Mouse (Mus musculus) c-Kit-negative CD71-positive TER-119-positive erythroid progenitor cells, embryonic 14.5 days (primary cell): Measurements from ENCODE around the gene Fam71f1.
A peak's percentile ranks its signal among the peaks of the same experiment; 100 is the strongest.
"Not testable (repeated sequence)": the region's sequence is repeated elsewhere in the genome, so short reads cannot be mapped to it uniquely, and the experiment has no call there.

ENCODE experiments used
- DNase-seq: peaks from one replicate; pipeline ENCODE4 v3.0.0-alpha.2; 2013; ENCODE audit warnings: low read depth, low spot score

Fam71f1 gene

GRCm38 (mm10) chr6:29326961-29327360, 8.0 kb downstream of the Fam71f1 start:
- no peak for DNase-seq

DNA sequence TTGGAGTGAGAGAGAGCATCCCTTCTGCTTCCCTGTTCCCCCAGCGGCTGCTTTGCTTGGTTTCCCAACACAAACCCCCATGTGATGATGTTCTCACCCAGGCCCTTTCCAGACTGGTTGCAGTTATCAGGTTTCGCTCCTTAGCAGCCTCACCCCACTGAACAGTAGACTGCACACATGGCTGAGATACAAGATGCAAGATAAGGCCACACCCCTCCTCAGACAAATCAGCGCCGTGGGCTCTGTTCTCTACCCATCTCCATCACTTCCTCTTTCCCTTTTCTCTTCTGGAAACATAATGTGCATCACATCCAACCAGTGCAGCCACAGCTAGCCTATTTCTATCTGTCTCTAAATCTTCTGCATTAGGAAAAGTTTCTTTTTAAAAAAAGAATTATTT, 10.6 kb downstream of the Fam71f1 start:
- no peak for DNase-seq

DNA sequence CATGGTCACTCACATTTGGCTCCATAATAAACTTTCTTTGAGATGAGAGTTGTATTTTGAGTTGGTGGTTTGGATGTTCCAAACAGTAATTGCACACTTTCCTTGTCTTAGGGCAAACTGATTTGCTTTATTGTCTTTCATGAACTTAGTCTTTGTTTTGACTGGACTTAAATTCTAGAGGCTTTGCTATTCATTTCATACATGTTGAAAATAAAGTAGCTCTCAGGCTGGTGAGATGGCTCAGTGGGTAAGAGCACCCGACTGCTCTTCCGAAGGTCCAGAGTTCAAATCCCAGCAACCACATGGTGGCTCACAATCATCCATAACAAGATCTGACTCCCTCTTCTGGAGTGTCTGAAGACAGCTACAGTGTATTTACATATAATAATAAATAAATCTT, 27.6 kb downstream of the Fam71f1 start:
- DNase-seq = not testable (repeated sequence)

GRCm38 (mm10) chr6:29347189-29347588, 28.2 kb downstream of the Fam71f1 start:
- DNase-seq = no peak

GRCm38 (mm10) chr6:29347665-29348370, 28.9 kb downstream of the Fam71f1 start, which contains the start of gene Calu:
Calu (plus strand) TSS chr6:29348069.
- peak; percentile 96 for DNase-seq

- DNase-seq = no peak
Measured at GRCm38 (mm10) chr6:29348371-29348724, 29.4 kb downstream of the Fam71f1 start.

GRCm38 (mm10) chr6:29351613-29352012, 32.7 kb downstream of the Fam71f1 start:
- peak; percentile 38 for DNase-seq

GRCm38 (mm10) chr6:29352816-29353215, 33.9 kb downstream of the Fam71f1 start:
- no peak for DNase-seq

DNA sequence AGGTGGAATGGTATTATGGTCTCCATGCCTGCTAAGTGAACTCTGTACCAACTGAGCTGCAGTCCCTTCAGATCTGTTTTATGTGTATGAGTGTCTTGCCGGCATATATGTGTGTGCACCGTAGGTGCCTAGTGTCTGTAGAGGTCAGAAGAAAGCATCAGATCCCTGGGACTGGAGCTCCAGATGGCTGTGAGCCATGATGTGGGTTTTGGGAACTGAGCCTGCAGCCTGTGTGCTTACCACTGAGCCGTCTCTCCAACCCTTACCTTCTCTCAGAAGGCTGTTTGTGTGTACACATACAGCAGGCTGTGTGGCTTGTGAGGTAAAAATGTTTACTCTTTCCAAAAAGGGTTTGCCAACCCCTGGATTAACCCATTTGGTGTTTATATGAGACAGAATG, 40.4 kb downstream of the Fam71f1 start:
- DNase-seq = no peak

GRCm38 (mm10) chr6:29360211-29360610, 41.3 kb downstream of the Fam71f1 start:
- no peak for DNase-seq

DNA sequence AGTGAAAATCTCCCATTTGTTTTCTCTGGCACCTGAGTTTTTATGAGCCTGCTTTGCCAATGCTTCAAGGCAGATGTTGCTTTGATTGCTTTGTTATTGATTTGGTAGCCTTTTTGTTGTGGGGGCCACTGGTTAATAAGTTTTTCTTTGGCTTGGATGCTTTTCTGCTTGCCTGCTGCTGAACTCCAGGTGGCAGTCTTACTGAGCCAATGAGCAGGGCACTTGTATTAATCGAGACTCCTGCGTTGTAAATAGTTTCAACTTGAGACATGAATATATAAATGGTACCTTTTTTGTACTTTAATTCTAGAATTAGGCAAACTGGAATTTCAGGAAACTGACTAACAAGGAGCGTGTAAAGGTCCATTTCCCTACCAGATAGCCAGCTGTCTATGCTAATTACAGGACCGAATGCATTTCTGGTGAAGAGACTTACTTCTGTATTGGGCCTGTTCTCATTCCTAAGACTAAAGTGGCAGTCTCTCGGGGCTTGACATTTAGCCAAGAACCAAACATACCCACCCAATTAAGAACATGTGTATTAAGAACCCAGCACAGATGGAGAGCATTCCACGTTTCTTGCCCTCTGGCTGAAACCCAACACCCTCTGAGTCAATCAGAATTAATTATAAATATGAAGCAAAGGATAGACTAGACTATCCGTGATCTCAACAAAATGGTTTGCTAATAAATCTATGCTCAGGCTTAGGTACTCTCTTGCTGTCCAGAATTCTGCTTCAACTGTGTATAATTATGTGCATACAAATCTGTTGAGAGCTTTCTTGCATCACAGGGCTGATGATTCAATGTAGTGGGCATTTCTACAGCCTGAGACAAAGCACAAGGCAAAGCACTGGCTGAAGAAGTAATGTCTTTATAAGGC, 43.5 kb downstream of the Fam71f1 start:
- DNase-seq = no peak

DNA sequence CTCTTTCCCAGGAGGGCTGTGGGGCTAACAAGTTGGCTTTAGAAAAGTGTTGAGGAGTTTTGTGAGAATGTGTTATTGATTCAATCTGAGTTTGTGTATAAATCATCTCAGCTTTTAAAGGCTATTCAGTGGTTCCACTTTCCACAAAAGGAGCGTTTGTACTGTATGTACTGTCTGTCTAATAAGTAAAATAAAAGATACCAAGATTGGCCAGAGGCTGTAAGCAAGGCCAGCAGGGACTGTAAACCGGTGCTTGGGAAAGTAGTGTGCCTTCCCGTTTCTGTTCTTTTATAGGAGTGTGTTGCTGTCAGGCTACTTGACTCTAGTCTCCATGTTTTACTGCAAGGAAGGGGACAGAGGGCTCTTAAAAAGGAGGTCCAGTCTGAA, 44.2 kb downstream of the Fam71f1 start:
- no peak for DNase-seq

DNA sequence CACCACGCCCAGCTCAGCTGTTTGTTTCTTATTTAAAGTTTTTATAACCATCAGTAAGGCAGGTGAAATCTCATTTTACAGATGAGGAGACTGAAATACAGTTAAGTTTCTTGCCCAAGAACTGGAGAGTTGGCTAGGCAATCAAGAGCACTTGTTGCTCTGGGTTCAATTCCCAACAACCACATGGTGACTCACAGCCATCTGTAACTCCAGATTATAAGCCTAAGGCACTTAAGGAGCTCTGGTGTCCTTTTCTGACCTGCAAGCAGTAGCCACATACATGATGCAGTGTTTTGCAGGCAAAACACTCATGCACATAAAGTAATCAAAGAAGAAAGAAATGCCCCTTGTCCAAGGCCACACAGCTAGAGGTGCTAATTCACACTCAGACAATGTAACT, 46.3 kb downstream of the Fam71f1 start:
- no peak for DNase-seq

DNA sequence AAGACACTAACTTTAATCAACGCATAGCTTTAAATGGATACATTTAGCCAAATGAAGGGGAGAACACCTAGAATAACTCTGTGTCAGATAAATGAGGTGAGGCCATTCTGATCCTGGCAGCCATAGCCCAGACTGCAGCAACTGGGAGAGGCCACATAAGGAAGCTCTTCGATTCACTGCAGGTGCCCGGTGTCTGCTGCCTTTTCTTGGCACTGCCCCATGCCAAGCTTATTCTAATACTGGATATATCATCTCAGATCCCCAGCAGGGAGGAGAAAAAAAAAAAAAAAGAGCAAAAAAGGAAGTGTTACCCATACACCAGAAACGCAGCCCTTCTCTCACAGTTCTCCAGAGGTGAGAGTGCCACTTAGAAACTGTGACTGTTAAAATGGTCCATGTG, 58.4 kb downstream of the Fam71f1 start:
- no peak for DNase-seq

- DNase-seq = no peak
Measured at GRCm38 (mm10) chr6:29378678-29379077, 59.7 kb downstream of the Fam71f1 start.

- no peak for DNase-seq
Measured at GRCm38 (mm10) chr6:29379954-29380353, 61.0 kb downstream of the Fam71f1 start.

GRCm38 (mm10) chr6:29382442-29382841, 63.5 kb downstream of the Fam71f1 start:
- DNase-seq = no peak
